Mouse (Mus musculus) embryonic facial prominence, embryonic 13.5 days (tissue): ENCODE measurements around the gene Dock1. TPM values are rescaled to one million over a fixed set of nuclear protein-coding genes. Genes with fewer than 3 reads are reported as not detected.

Experiments used
- ATAC-seq: fragments of 200-750 bp; cut with Nextera tagmentation; 2 replicates; pipeline ENCODE4 v1.8.0; 2017; ENCODE audit warnings: low read depth; ENCODE audit not compliant: insufficient number of reproducible peaks, insufficient read depth, low FRiP score, low TSS enrichment
- H3K27ac ChIP-seq: fragments of 300-500 bp; sonication (generic); 2 replicates; pipeline ENCODE4 v1.5.1; 2015; ENCODE audit warnings: moderate library complexity, mild to moderate bottlenecking, inconsistent platforms
- H3K27me3 ChIP-seq: fragments of 300-500 bp; sonication (generic); 2 replicates; pipeline ENCODE4 v1.6.1; 2015; ENCODE audit warnings: mild to moderate bottlenecking, inconsistent platforms
- H3K36me3 ChIP-seq: fragments of 300-500 bp; sonication (generic); 2 replicates; pipeline ENCODE4 v1.6.1; 2015; ENCODE audit warnings: mild to moderate bottlenecking, inconsistent platforms
- H3K4me1 ChIP-seq: fragments of 300-500 bp; sonication (generic); 2 replicates; pipeline ENCODE4 v1.6.1; 2015; ENCODE audit warnings: inconsistent platforms
- H3K4me2 ChIP-seq: fragments of 300-500 bp; sonication (generic); 2 replicates; pipeline ENCODE4 v1.6.1; 2015; ENCODE audit warnings: moderate library complexity, mild to moderate bottlenecking, inconsistent platforms
- H3K4me3 ChIP-seq: fragments of 300-500 bp; sonication (generic); 2 replicates; pipeline ENCODE4 v1.5.1; 2015; ENCODE audit warnings: mild to moderate bottlenecking, inconsistent platforms
- H3K9ac ChIP-seq: fragments of 300-500 bp; sonication (generic); 2 replicates; pipeline ENCODE4 v1.6.1; 2015; ENCODE audit warnings: mild to moderate bottlenecking, inconsistent platforms
- H3K9me3 ChIP-seq: fragments of 300-500 bp; sonication (generic); 2 replicates; pipeline ENCODE4 v1.6.1; 2016; ENCODE audit warnings: inconsistent platforms
- WGBS: fragments of 180-500 bp; shearing (Covaris S2); methylation state at CpG from one replicate; pipeline ENCODE4 v1.1.7; 2015; ENCODE audit warnings: mixed read lengths; 5-methylcytosine and 5-hydroxymethylcytosine counted together
- polyA plus RNA-seq: library from polyadenylated mRNA; unstranded; fragments of >200 nt; fragmentation: Nextera tagmentation; extraction: Ambion mirVana; gene quantifications from 2 replicates; pipeline ENCODE4 v1.2.1, GENCODE M21; 2015

Gene Dock1
- polyA plus RNA-seq, 1 experiment from 2014 or later = 42.8 TPM

DNA sequence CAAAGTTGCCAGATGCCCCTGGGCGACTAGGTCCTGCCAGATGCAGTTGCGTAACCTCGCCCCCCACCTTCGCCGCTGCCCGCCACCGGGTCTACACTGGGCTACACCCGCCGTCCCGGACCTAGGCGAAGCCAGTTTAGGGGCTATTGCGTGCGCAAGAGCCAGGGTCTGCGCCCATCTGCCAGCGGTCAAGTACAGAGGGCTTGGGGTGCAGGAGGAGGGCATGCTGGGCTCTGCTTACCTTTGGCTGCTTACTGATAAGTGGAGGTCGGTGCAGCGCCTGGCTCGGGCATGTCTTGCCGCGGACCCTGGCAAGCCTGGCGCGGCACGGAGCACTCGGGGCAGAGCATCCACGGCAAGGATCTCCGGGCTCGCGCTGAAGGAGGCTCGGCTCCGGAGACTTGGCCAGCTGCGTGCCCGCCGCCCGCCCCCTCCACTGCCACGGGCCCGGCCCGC lies 267.0 kb downstream of the Dock1 start:
- H3K36me3 ChIP-seq = no peaks in the 10 kb centered on the region
- WGBS = under 1% methylated on average over 30 of the region's 37 CpGs
- peak overlapping the region; percentile 13; the same call in 1 of the 2 replicates for H3K27ac ChIP-seq
- ATAC-seq = peak; percentile 33; the same call in 1 of the 2 replicates
- H3K27me3 ChIP-seq = peaks cover 20% of the 10 kb centered on the region
- H3K9ac ChIP-seq = peak overlapping the region; percentile 71
- peaks cover 20% of the 10 kb centered on the region for H3K4me1 ChIP-seq
- H3K4me2 ChIP-seq = peak overlapping the region; percentile 94
- peak overlapping the region; percentile 59 for H3K4me3 ChIP-seq
- H3K9me3 ChIP-seq = no peaks in the 10 kb centered on the region

DNA sequence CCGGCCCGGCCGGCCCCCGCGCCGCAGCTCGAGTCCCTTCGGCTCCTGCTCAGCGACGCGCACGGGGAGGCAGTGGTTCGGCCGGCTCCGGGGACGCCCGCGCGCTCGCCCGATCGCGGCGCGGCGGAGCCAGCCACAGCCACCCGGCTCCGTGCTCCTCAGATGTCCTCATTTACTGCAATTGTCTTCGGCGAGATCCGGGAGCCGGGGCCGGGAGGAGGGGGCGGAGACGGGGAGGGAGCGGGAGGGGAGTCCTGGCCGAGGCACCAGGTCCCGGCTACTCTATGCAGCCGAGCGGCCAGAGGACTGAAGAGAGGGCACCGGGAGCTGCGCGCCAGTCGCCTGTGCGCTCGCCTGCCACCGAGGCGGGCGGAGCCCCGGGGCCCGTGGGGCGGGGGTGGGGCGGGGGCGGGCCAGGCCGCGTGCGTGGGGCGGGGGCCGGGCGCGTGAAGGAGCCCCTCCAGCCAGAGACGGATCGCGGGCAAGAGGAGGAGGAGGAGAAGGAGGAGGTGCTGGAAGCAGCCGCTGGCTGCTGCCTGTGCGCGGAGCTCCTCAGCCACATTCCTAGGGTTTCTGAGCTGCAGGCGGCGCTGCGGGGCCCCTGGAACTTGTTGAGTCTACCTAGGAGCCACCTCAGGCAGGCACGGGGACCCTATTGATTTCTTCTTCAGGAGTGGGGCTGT lies 267.6 kb downstream of the Dock1 start, which contains the start of gene Fam196a:
TSS of gene Fam196a (minus strand) at position 504 of the 683 bp plus-strand sequence.
- H3K9me3 ChIP-seq = no peaks in the 10 kb centered on the region
- H3K4me3 ChIP-seq = peak within 1 kb of the TSS; percentile 59
- H3K4me2 ChIP-seq = peak within 1 kb of the TSS; percentile 94
- ATAC-seq = peak; percentile 52; the same call in 1 of the 2 replicates
- peaks cover 20% of the 10 kb centered on the region for H3K27me3 ChIP-seq
- peaks cover 20% of the 10 kb centered on the region for H3K4me1 ChIP-seq
- peak within 1 kb of the TSS; percentile 71 for H3K9ac ChIP-seq
- peak within 1 kb of the TSS; percentile 13; the same call in 1 of the 2 replicates for H3K27ac ChIP-seq
- H3K36me3 ChIP-seq = no peaks in the 10 kb centered on the region
- WGBS = under 1% methylated on average over 40 of the region's 71 CpGs

DNA sequence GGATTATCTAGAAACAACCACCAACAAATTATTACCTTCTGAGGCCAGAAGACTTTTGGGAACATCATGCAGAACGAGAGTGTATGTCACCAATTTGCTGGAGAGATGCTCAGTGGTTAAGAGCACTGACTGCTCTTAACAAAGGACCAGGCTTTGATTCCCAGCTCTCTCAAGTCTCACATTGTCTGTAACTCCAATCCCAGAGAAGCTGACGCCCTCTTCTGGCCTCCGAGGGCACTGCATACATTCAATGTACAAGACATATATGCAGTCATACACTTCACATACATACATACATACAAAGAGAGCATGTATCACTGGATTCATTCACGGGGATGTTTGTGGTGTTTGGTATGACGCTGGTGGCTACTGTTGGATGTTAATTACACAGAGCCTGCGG lies 271.4 kb downstream of the Dock1 start:
- no peaks in the 10 kb centered on the region for H3K9me3 ChIP-seq
- peaks cover 22% of the 10 kb centered on the region for H3K4me1 ChIP-seq
- H3K9ac ChIP-seq = no peak overlapping the region
- peaks cover 11% of the 10 kb centered on the region for H3K27me3 ChIP-seq
- H3K27ac ChIP-seq = no peak overlapping the region
- WGBS = 95% methylated on average over 6 of the region's 6 CpGs
- H3K4me2 ChIP-seq = no peak overlapping the region
- ATAC-seq = no peak
- no peaks in the 10 kb centered on the region for H3K36me3 ChIP-seq
- H3K4me3 ChIP-seq = no peak overlapping the region

DNA sequence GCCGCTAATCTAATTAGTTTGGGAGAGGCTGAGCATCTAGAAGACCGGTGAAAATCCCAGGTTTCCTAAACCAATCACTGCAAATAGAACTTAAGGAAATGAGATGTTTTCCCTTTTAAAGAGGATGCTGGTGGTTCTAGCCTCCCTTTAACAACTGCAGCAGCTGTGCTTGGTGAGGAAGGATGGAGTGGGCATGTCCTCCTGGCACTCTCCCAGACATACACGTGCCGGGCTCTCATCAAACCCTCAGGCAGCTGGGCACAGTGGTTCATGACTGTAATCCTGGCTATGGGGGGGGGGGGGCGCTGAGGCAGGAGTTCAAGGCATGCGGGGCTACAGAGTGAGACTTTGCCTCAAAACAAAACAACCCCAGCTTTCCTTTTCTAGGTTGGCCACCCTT lies 272.6 kb downstream of the Dock1 start:
- H3K4me2 ChIP-seq = no peak overlapping the region
- WGBS = 66% methylated on average over 6 of the region's 6 CpGs
- H3K4me3 ChIP-seq = no peak overlapping the region
- no peaks in the 10 kb centered on the region for H3K9me3 ChIP-seq
- no peak overlapping the region for H3K27ac ChIP-seq
- H3K36me3 ChIP-seq = no peaks in the 10 kb centered on the region
- peaks cover 14% of the 10 kb centered on the region for H3K4me1 ChIP-seq
- no peak for ATAC-seq
- peaks cover 3% of the 10 kb centered on the region; the same call in 1 of the 2 replicates for H3K27me3 ChIP-seq
- H3K9ac ChIP-seq = no peak overlapping the region

DNA sequence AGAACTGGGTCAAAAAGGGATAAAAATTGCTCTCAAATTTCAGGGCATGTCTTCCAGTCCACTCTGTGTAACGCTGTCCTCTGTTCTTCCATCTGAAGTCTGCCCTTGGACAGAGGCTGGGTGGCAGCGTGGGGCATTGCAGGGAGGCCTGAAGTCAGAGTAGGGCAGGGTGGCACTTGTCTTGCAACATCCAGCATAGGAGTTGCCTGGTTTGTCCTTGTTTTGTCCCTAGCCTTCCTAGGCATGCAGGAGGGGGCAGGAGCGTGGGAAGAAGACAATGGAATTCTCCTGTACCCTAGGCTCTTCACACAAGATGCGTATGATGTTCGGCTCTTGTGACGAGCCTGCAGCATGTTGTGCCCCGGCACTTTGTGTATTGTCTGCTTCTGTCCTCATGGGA lies 273.2 kb downstream of the Dock1 start:
- no peak overlapping the region for H3K27ac ChIP-seq
- no peak overlapping the region for H3K4me3 ChIP-seq
- H3K27me3 ChIP-seq = no peaks in the 10 kb centered on the region
- ATAC-seq = no peak
- no peak overlapping the region for H3K4me2 ChIP-seq
- no peak overlapping the region for H3K9ac ChIP-seq
- H3K4me1 ChIP-seq = peaks cover 10% of the 10 kb centered on the region
- no peaks in the 10 kb centered on the region for H3K9me3 ChIP-seq
- no peaks in the 10 kb centered on the region for H3K36me3 ChIP-seq
- WGBS = 83% methylated on average over 7 of the region's 7 CpGs

DNA sequence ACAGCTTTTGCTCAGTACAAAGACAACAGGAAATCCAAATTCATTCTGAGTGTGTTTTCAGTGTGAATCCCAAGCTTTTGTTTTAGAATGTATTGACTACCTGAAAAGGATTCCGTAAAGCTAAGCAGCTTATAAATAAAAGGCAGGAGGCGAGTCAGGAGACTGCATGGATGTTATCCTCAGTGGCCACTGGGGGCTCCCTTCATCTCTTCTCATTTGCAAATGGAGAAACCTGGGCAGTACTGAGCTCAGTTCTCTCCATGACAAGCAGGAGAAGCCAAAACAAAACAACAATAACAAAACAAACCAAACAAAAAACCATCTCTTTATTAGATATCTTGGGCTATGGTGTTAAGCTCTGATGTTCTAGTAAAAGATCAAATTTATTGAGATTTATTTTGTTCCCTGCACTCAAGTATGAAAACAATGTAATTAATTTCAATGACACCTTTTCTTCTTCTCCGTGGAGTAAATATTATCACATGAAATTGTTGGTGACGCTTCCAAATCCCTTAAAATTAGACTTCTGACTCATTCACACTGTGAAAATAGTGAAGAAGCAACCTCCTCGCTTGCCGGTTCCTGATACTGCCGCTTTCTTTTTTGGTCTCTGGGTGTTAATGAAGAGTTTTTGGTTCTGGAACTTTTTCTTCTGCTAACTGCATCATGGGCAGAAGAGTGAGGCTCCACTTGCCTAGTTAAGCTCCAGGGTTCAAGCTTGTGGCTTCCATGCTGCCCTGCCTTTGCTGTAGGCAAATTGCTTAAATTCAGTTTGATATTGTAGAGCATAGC lies 275.7 kb downstream of the Dock1 start:
- Histone ChIP-seq H3K36me3 (no peaks in the 10 kb centered on the region), H3K9ac (no peak overlapping the region), H3K27ac (no peak overlapping the region), H3K4me3 (no peak overlapping the region), H3K4me2 (no peak overlapping the region), H3K9me3 (no peaks in the 10 kb centered on the region), H3K4me1 (peaks cover 7% of the 10 kb centered on the region), H3K27me3 (no peaks in the 10 kb centered on the region)
- no peak for ATAC-seq
- 89% methylated on average over 7 of the region's 7 CpGs for WGBS

DNA sequence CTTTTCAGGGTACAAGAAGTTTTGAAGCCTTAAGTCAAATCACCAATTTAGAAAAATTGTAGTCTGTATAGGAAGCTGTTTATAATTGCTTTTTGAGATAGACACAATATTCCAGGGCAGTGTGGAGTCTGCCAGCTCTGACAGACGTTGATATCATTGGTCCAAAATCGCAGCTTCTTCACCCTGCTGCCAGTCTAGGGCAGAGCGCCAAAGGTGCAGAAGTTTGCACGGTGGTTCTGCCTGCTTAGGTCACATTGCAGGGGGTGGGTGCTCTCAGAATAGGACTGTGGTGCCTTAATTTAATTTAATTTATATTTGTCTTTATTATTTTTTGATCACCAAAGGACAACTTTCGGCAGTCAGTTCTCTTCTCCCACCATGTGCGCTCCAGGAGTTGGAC lies 288.6 kb downstream of the Dock1 start:
- ATAC-seq = no peak
- WGBS = 88% methylated on average over 6 of the region's 6 CpGs
- H3K9me3 ChIP-seq = no peaks in the 10 kb centered on the region

DNA sequence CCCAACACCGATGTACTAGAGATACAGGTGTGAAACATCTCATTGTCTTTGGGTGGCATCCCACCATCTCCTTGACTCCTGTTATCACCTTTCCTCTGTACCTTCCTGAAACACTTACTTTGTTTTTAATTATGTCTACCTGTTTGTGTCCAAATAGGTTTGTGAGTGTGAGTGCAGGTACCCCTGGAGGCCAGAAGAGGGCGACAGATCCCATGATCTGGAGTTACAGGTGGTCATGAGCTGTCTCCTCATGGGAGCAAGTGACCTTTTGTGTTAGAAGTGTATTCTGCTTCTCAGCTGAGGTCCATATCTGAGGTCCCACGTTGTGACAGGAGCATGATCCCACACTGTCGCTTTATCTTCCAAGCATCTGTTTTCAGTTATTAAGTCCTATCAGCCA lies 290.4 kb downstream of the Dock1 start:
- H3K9me3 ChIP-seq = no peaks in the 10 kb centered on the region
- no peak for ATAC-seq
- H3K9ac ChIP-seq = no peak overlapping the region

More for the DNA sequence above, 288.6 kb downstream of the Dock1 start:
- Histone ChIP-seq H3K27me3 (no peaks in the 10 kb centered on the region), H3K4me1 (no peaks in the 10 kb centered on the region), H3K36me3 (no peaks in the 10 kb centered on the region; the same call in 1 of the 2 replicates), H3K4me2 (no peak overlapping the region), H3K9ac (no peak overlapping the region), H3K4me3 (no peak overlapping the region), H3K27ac (no peak overlapping the region)

DNA sequence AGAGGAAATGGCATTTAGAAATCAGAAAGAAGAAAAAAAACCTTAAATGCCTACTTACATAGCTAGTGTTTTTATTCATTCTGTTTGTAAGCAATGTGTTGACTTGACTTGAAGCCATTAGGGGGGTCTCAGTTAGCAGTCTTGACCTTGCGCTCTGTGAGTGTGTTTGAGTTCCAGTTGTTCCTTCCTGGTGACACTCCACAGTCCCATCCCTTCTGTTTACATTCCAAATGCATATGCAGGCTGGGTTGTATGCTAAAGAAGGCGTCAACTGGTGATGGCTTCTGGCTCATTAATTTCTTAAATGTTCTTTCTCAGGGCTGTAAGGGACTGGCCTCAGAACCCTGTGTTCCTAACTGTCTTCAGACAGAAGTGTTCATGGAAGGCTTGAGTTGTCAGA lies 291.2 kb downstream of the Dock1 start:
- H3K4me1 ChIP-seq = no peaks in the 10 kb centered on the region
- WGBS = 88% methylated on average over 2 of the region's 2 CpGs
- H3K27ac ChIP-seq = no peak overlapping the region
- no peaks in the 10 kb centered on the region for H3K9me3 ChIP-seq
- ATAC-seq = no peak
- no peaks in the 10 kb centered on the region for H3K27me3 ChIP-seq
- H3K9ac ChIP-seq = no peak overlapping the region
- H3K4me3 ChIP-seq = no peak overlapping the region
- no peaks in the 10 kb centered on the region; the same call in 1 of the 2 replicates for H3K36me3 ChIP-seq
- H3K4me2 ChIP-seq = no peak overlapping the region

More for the DNA sequence above, 290.4 kb downstream of the Dock1 start:
- 57% methylated on average over 4 of the region's 4 CpGs for WGBS
- no peaks in the 10 kb centered on the region for H3K4me1 ChIP-seq
- H3K27ac ChIP-seq = no peak overlapping the region
- H3K4me2 ChIP-seq = no peak overlapping the region
- H3K36me3 ChIP-seq = no peaks in the 10 kb centered on the region; the same call in 1 of the 2 replicates
- no peak overlapping the region for H3K4me3 ChIP-seq
- no peaks in the 10 kb centered on the region for H3K27me3 ChIP-seq

DNA sequence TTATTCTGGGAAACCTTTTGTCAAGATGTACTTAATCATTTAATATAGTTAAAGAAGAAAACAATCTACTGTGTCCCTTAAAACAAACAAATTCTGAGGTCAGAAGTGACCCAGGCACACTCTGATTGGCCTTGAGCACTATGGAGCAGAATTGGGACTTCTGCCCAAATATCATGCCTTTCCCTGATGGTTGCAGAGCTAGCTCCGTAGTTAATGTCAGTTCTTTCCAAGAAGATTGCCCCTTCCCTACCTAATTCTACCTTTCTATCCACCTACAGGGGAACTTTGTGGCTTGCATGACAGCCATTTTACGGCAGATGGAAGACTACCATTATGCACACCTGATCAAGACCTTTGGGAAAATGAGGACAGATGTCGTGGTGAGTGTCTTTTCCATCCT lies 319.8 kb downstream of the Dock1 start:
- no peak overlapping the region for H3K27ac ChIP-seq
- H3K4me1 ChIP-seq = no peaks in the 10 kb centered on the region
- no peak overlapping the region for H3K4me2 ChIP-seq
- H3K36me3 ChIP-seq = peaks cover 14% of the 10 kb centered on the region
- no peaks in the 10 kb centered on the region for H3K27me3 ChIP-seq
- no peaks in the 10 kb centered on the region for H3K9me3 ChIP-seq
- no peak overlapping the region for H3K9ac ChIP-seq
- WGBS = 91% methylated on average over 3 of the region's 3 CpGs
- no peak for ATAC-seq
- no peak overlapping the region for H3K4me3 ChIP-seq

DNA sequence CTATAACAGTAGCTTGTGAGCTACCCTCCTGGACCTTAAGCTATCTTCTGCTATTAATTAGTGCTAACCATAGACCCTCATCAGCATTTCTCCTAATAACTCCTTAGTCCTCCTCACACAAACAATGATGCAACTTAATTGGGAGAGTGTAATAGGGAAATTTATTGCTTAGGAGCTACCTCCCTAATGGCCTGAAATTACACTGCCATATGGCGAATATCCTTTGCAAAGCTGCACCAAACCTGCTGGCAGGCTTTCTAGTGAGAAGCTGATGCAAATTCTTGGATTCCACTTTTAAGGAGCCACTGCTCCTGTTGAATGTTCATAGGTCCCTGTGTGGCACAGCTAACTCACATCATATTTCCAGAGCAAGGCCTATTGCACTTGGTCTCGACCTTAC lies 320.5 kb downstream of the Dock1 start:
- 91% methylated on average over 2 of the region's 2 CpGs for WGBS
- no peaks in the 10 kb centered on the region for H3K4me1 ChIP-seq
- ATAC-seq = no peak

More for the DNA sequence above, 320.5 kb downstream of the Dock1 start:
- H3K27ac ChIP-seq = no peak overlapping the region
- no peaks in the 10 kb centered on the region for H3K9me3 ChIP-seq
- no peaks in the 10 kb centered on the region for H3K27me3 ChIP-seq
- no peak overlapping the region for H3K4me3 ChIP-seq
- H3K4me2 ChIP-seq = no peak overlapping the region
- H3K36me3 ChIP-seq = peaks cover 14% of the 10 kb centered on the region
- no peak overlapping the region for H3K9ac ChIP-seq
